Mouse (Mus musculus): ENCODE data around the gene Nisch. TPM values are rescaled to one million over a fixed set of nuclear protein-coding genes. Genes with fewer than 3 reads are reported as not detected.

Gene Nisch
- total RNA-seq, 4 experiments from 2014 or later, result 363 to 424 (median 392) TPM

DNA sequence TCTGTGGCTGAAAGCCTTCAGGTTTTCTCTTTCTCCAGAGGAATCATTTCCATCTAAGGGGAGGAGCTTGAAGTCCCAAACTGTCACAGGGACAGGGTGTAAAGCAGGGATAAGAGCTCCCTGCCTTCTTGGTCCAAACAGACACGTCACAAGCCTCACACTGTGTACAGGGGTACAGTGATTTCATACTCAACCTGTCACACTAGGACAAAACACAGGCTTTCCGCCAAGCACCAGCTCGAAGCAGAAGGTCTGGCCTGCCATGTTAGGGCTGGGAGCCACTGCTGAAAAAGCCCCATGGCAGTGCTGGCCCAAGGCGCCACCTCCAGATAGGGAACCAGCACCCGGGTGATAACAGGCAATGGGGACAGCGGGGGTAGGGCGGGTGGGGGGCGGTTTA lies 52.7 kb downstream of the Nisch start:
- DNase-seq (ENCODE audit: low spot score in 2 of 2), result no peak

GRCm38 (mm10) chr14:31161638-31162037 lies 55.1 kb downstream of the Nisch start:
- DNase-seq (ENCODE audit: low spot score in 2 of 2), result no peak

DNA sequence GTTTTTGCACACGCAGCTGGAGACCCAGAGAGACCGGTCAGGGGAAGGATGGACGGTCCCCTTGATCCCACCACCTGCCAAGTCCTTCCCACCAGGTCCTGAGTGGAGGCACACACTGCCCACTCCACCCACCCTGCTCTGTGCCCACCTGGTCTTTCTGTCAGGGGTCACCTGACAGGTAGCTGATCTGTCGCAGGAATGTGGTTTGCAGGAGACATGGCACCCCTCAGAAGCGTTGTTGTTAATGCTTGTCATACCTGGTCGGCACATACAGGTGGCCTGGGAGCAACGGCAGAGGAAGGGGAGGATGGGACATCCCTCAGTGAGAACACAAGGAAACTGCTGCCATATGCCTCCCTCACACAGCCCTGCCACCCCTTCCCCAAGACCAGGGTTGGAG lies 55.6 kb downstream of the Nisch start:
- no peak for DNase-seq (ENCODE audit: low spot score in 2 of 2)

GRCm38 (mm10) chr14:31160196-31161150 lies 56.3 kb downstream of the Nisch start:
- no peak for DNase-seq (ENCODE audit: low spot score in 2 of 2)

DNA sequence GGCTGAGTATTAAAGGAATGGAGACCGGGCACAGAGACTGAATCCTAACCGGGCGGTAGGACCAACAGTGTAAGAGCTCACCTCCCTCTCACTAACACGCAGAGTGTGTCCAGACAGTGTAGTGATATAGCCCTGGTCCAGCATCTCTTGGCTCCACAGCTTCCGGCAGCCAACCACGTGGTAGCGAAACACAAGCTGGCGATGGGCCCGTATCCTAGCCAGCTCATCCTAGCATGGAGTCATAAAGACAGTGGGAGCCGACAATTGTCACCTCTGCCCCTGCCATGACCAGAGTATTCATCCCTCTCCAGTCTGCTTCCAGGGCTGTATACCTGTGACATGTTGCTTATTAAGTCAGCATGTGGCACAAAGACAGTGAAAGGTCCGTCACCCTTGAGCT lies 71.1 kb downstream of the Nisch start:
- DNase-seq (ENCODE audit: low spot score in 2 of 2), result no peak

GRCm38 (mm10) chr14:31141011-31141410 lies 75.7 kb downstream of the Nisch start:
- DNase-seq (ENCODE audit: low spot score in 2 of 2), result no peak

- DNase-seq (ENCODE audit: low spot score in 2 of 2), result no peak
Observed at GRCm38 (mm10) chr14:31140141-31140540, 76.6 kb downstream of the Nisch start.

DNA sequence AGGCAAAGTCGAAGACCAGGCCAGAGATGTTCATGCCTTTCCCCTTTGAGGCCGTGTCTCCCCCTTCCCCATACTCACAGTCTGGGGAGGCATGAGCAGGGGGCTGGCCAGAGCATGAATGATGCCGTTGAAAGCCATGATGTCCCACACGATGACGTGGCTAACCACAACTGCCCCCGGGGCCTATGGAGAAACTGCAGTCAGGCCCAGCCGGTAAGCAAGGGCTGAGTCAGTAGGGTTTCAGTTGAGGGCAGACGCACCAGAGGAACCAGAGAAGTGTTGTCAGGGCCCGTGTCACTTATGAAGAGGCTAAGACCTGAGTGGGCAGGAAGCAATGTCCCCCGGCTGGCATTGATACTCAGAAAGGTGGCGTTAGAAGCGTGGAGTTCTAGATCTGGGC lies 77.1 kb downstream of the Nisch start:
- DNase-seq (ENCODE audit: low spot score in 2 of 2), result no peak

GRCm38 (mm10) chr14:31138897-31139429 lies 77.8 kb downstream of the Nisch start:
- DNase-seq (ENCODE audit: low spot score in 2 of 2), result no peak

GRCm38 (mm10) chr14:31138219-31138896 lies 78.4 kb downstream of the Nisch start:
- DNase-seq (ENCODE audit: low spot score in 2 of 2), result no peak

GRCm38 (mm10) chr14:31137791-31138190 lies 79.0 kb downstream of the Nisch start:
- no peak for DNase-seq (ENCODE audit: low spot score in 2 of 2)

GRCm38 (mm10) chr14:31137281-31137595 lies 79.5 kb downstream of the Nisch start:
- DNase-seq (ENCODE audit: low spot score in 2 of 2), result no peak

DNA sequence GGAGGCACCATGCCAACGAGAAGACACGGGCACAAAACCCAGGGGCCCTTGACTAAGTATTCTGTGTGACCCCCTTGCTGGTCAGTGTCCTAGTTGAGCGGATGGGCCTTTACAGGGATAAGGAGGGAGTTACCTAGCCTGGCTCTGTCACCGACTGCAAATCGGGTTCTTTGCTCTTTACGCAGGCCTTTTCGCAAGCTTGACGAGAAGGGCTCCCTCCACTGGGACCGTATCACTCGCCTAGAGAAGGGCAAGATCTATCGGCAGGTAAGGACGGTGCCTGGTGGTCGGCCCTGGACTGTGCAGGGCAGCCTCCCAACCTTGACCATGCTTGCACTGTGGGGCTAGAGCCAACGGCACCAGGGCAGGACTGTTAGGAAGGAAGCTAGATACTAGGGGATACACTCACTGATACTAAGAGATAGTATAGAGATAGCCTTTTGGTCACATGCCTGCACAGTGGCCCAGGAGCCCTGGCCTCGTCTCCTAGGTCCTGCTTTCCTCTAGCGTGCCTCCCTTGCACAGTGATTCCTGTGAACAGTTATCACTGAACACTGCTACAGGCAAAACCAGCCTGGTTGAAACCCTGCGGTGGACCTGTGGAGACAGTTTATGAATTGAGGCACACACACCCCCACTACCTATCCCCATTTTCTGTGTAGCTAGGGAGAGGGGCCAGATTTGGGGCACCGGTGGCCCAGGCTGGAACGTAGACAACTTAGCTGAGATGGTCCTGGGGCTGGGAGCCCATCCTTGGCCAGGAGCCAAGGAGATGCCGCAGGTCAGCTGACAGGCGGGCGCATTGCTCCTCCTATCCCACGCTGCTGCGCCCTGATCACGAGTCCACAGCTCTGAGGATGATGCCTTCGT lies 80.1 kb downstream of the Nisch start:
- DNase-seq (ENCODE audit: low spot score in 2 of 2), result no peak

- no peak for DNase-seq (ENCODE audit: low spot score in 2 of 2)
Observed at GRCm38 (mm10) chr14:31135495-31136410, 81.0 kb downstream of the Nisch start.

DNA sequence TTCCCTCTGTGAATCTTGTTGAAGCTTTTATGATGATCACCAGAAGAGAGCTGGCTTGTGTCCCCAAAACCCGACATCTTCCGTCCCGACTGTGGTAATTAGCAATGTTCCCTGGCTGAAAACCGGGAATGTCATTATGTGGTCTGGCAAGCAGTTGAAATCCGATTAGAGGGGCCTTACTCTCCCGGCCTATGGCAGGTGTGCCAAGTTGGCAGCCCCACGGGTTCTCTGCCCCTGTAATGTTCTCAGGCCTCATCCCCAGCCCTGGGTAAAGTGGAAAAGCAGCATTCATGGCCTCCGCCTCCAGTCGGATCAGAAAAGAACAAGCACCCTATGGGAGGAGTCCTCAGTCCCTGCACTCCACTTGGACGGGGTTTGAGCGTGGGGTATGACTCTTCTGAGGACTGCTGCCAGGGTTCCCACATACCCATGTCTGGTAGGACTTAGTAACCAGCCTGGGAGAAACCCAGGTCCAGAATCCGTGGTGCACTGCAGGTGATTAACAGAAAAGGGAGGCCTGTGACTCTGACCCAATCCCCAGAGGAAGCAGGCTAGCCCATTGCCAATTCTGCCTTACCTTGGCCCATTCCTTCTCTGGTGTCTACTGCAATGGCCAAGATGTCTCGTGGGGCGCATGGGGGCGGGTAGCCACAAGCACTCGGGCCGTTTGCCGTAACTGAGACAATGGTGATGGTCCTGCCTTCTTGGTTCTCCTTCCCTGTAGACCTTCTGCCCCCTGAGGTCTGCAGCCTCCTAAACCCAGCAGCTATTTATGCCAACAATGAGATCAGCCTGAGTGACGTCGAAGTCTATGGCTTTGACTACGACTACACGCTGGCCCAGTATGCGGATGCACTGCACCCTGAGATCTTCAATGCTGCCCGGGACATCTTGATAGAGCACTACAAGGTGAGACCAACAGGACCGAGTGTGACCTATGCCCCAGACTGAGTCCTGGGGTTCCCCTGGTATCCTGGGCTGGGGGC lies 82.4 kb downstream of the Nisch start:
- DNase-seq (ENCODE audit: low spot score in 2 of 2), result no peak

DNA sequence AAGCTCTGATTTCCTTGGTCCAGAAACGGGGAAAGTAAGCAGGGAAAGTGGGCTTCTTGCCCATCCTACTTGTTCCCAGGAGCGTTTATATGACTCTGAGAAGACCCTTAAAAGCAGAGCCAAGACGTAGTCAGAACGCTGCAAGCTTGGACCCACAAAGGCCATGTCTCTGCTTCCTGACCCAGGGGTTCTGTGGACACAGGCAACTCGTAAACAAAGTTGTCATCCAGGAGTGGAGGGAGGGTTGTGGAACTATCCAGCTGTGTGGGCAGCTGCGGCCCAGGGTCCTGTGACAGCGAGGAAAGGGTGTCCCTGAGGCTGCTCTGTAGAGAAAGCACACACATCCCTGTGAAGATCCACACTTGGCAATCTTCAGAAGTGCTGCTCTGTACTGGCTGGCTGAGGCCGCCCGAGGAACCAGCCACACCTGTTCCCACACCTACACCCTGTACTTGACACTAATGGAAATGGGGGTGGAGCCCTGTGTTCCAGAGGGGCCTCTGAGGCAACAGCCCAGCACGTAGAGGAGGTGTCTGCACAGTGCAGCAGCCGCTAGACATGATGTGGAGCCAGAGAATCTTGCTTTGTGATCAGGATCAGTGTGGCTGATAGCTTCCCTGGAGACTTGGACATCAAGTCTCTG lies 83.6 kb downstream of the Nisch start:
- no peak for DNase-seq (ENCODE audit: low spot score in 2 of 2)

- no peak for DNase-seq (ENCODE audit: low spot score in 2 of 2)
Observed at GRCm38 (mm10) chr14:31132491-31132975, 84.2 kb downstream of the Nisch start.

- no peak for DNase-seq (ENCODE audit: low spot score in 2 of 2)
Observed at GRCm38 (mm10) chr14:31132031-31132430, 84.7 kb downstream of the Nisch start.
